Comparison of ENCODE assay signal across 8 mouse cellular contexts in genomic region chr6:115523201-115523600, GRCm38 (mm10). TPM values are rescaled to one million over a fixed set of nuclear protein-coding genes. Genes with fewer than 3 reads are reported as not detected.
DNase-seq lines count a peak whose midpoint lies in the region; ATAC-seq lines count a peak whose summit lies in the region.

No protein-coding gene starts in this region.

- WGBS in forebrain, embryonic 13.5 days, result 75% methylated on average over 9 of the region's 9 CpGs
- WGBS in midbrain, embryonic 10.5 days, result 84% methylated on average over 9 of the region's 9 CpGs

- H3K27ac ChIP-seq in brown adipose tissue, adult 24 weeks (replicated peaks; ENCODE audit: low read depth, low read length), result peak overlapping the region; percentile 94
- H3K27ac ChIP-seq in forebrain, embryonic 13.5 days, result no peak overlapping the region
- no peak overlapping the region for H3K27ac ChIP-seq in midbrain, embryonic 10.5 days (replicated peaks)

- no peaks in the 10 kb centered on the region for H3K36me3 ChIP-seq in forebrain, embryonic 13.5 days (ENCODE audit: poor library complexity, severe bottlenecking)
- H3K36me3 ChIP-seq in midbrain, embryonic 10.5 days, result no peaks in the 10 kb centered on the region

- no peaks in the 10 kb centered on the region for H3K9me3 ChIP-seq in forebrain, embryonic 13.5 days (replicated peaks)
- H3K9me3 ChIP-seq in midbrain, embryonic 10.5 days (replicated peaks), result no peaks in the 10 kb centered on the region

- no peak overlapping the region for H3K4me3 ChIP-seq in brown adipose tissue, adult 24 weeks (ENCODE audit: insufficient read depth, low read depth, low read length)
- H3K4me3 ChIP-seq in forebrain, embryonic 13.5 days, result no peak overlapping the region
- no peak overlapping the region for H3K4me3 ChIP-seq in midbrain, embryonic 10.5 days

- no peaks in the 10 kb centered on the region for H3K27me3 ChIP-seq in forebrain, embryonic 13.5 days
- no peaks in the 10 kb centered on the region for H3K27me3 ChIP-seq in midbrain, embryonic 10.5 days (ENCODE audit: low read depth, poor library complexity, severe bottlenecking)

- DNase-seq in layer of hippocampus, adult 11-12 months (ENCODE audit: low spot score), result peak; percentile 56
- no peak for DNase-seq in layer of hippocampus, adult 9-10 months (ENCODE audit: low spot score)
- peak; percentile 38 for DNase-seq in gastrocnemius, postnatal 14 days
- peak; percentile 53 for DNase-seq in lung, postnatal 10 days
- no peak for DNase-seq in midbrain, embryonic 10.5 days (ENCODE audit: low spot score)

- no peak overlapping the region for H3K9ac ChIP-seq in forebrain, embryonic 13.5 days

- no peak for ATAC-seq in forebrain, embryonic 13.5 days
- no peak for ATAC-seq in activated CD4-positive, CD25-positive, alpha-beta regulatory T cell, adult 4 months

- peaks cover 34% of the 10 kb centered on the region for H3K4me1 ChIP-seq in brown adipose tissue, adult 24 weeks (ENCODE audit: control insufficient read depth, insufficient read depth, insufficient read length, low read length)
- no peaks in the 10 kb centered on the region for H3K4me1 ChIP-seq in forebrain, embryonic 13.5 days
- H3K4me1 ChIP-seq in midbrain, embryonic 10.5 days, result peaks cover 15% of the 10 kb centered on the region

- H3K4me2 ChIP-seq in forebrain, embryonic 13.5 days, result no peak overlapping the region

- intact Hi-C loops in gastrocnemius, postnatal 14 days (cut with DNase I; ENCODE audit: low total_unique reads), result no loop called here

RNA-seq across cellular contexts. Expression of gene Tsen2, which starts 21.3 kb away (rescaled TPM):
- 9.7 and 10.0 TPM in 2 replicates for polyA plus RNA-seq in brown adipose tissue, adult 24 weeks (2012; ENCODE audit: insufficient read depth, insufficient read length, missing spikeins)
- total RNA-seq in gastrocnemius, postnatal 14 days (2021), result 1 to 10 TPM; 6.0 to 7.4 TPM
- polyA plus RNA-seq in forebrain, embryonic 13.5 days (2015; fragmentation: Nextera tagmentation; extraction: Ambion mirVana), result 35.0 and 36.9 TPM in 2 replicates
- polyA plus RNA-seq in midbrain, embryonic 10.5 days (2016; fragmentation: Nextera tagmentation; extraction: Ambion mirVana), result 36.0 and 37.5 TPM in 2 replicates
- polyA plus RNA-seq in activated CD4-positive, CD25-positive, alpha-beta regulatory T cell, adult 4 months (2017; shearing (Covaris generic)), result 10 to 100 TPM in 1 of 2 experiments, 1 to 10 TPM in 1; 9.8 to 12.4 TPM

Comparison
In these comparisons a context has a peak if more than half of its experiments do, and no peak if none do; other contexts are left out.
1. DNase-seq: peak in layer of hippocampus, adult 11-12 months (single experiment), gastrocnemius, postnatal 14 days (single experiment) and lung, postnatal 10 days (single experiment); none in layer of hippocampus, adult 9-10 months (single experiment) and midbrain, embryonic 10.5 days (single experiment).